Mouse (Mus musculus) stomach, postnatal 0 days (tissue): ENCODE measurements at regions not wholly inside any gene's neighbourhood (a gene's known extent, or its start where the extent isn't known, plus 50 kb on each side); places are given as distances from the start of the nearest gene placed in this dataset.

Source experiments
- CTCF ChIP-seq: IDR thresholded peaks from 2 replicates; pipeline ENCODE4 v1.5.1; 2016; ENCODE audit warnings: antibody characterized with exemption, low read depth, mild to moderate bottlenecking, moderate library complexity
- EP300 ChIP-seq: optimal IDR thresholded peaks from 2 replicates; pipeline ENCODE3; 2016; ENCODE audit warnings: antibody characterized with exemption

DNA sequence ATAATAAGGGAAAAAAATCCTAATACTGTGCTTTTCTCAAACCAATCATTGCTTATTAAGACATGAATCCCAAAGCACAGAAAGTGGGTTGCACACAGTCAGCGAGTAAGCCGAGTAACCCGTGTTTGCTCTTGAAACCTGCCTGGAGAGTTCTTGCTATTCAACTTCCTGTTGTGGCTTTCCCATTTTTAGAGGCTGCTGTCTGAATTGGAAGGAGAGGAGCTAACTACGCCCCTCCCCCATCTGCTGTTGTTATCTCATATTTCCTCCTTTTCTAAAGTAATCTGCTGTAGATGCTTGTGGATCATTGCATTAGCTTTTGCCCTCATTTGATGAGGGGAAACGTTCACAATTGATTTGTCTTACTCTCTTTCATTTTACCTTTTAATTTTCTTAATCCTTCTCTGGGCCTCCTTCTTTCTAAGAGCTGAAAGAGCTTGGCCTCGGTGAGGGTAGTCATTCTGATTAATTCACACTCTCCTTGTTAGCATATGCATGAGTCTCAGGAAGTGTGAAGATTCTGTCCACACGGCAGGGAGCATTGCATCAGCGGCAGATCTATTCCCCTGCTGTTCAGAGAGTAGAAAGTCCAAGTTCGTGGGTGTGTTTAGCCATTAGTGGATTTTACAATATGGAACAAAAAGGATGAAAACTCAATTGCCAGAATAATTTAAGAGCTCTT is 1501.8 kb upstream of the Slc10a2 start:
- TF ChIP-seq CTCF (no peak), EP300 (no peak)
